Mouse (Mus musculus): ENCODE data around the gene Jak2. TPM values are rescaled to one million over a fixed set of nuclear protein-coding genes. Genes with fewer than 3 reads are reported as not detected.
A peak's percentile ranks its signal among the peaks of the same experiment; 100 is the strongest.

Jak2 gene
- polyA plus RNA-seq, 1 experiment, result 17.9 TPM

- H3K4me3 ChIP-seq (replicated peaks; ENCODE audit: insufficient read depth, low read depth, low read length), result no peak overlapping the region
- WGBS, result 85% methylated on average over 7 of the region's 7 CpGs
Measured at GRCm38 (mm10) chr19:29239513-29240235, 12.0 kb upstream of the Jak2 start.

GRCm38 (mm10) chr19:29240676-29241075 lies 11.0 kb upstream of the Jak2 start:
- Histone ChIP-seq H3K27ac (ENCODE audit: insufficient read depth, low read length) (no peak overlapping the region), H3K4me1 (ENCODE audit: control insufficient read depth, insufficient read depth, low read length) (no peaks in the 10 kb centered on the region), H3K27me3 (ENCODE audit: control insufficient read depth, insufficient read depth, low read length) (no peaks in the 10 kb centered on the region), H3K4me3 (replicated peaks; ENCODE audit: insufficient read depth, low read depth, low read length) (no peak overlapping the region)
- no peak for DNase-seq
- 73% methylated on average over 2 of the region's 2 CpGs for WGBS
- TF ChIP-seq CTCF (IDR thresholded peaks at IDR 0.05; ENCODE audit: borderline replicate concordance, insufficient read depth, low read depth, low read length), result no peak
- no peak for TF ChIP-seq POLR2A (IDR thresholded peaks at IDR 0.05; ENCODE audit: borderline replicate concordance, insufficient read depth, low read length)

More at GRCm38 (mm10) chr19:29239513-29240235, 12.0 kb upstream of the Jak2 start:
- no peaks in the 10 kb centered on the region for H3K27me3 ChIP-seq (ENCODE audit: control insufficient read depth, insufficient read depth, low read length)
- TF ChIP-seq POLR2A (IDR thresholded peaks at IDR 0.05; ENCODE audit: borderline replicate concordance, insufficient read depth, low read length) (no peak), CTCF (IDR thresholded peaks at IDR 0.05; ENCODE audit: borderline replicate concordance, insufficient read depth, low read depth, low read length) (no peak)
- no peak overlapping the region for H3K27ac ChIP-seq (ENCODE audit: insufficient read depth, low read length)
- H3K4me1 ChIP-seq (ENCODE audit: control insufficient read depth, insufficient read depth, low read length), result no peaks in the 10 kb centered on the region
- DNase-seq, result no peak

GRCm38 (mm10) chr19:29241581-29241980 lies 10.0 kb upstream of the Jak2 start:
- Histone ChIP-seq H3K4me3 (replicated peaks; ENCODE audit: insufficient read depth, low read depth, low read length) (no peak overlapping the region), H3K27ac (ENCODE audit: insufficient read depth, low read length) (no peak overlapping the region), H3K27me3 (ENCODE audit: control insufficient read depth, insufficient read depth, low read length) (no peaks in the 10 kb centered on the region), H3K4me1 (ENCODE audit: control insufficient read depth, insufficient read depth, low read length) (no peaks in the 10 kb centered on the region)
- DNase-seq, result no peak
- WGBS, result 76% methylated on average over 10 of the region's 10 CpGs
- no peak for TF ChIP-seq POLR2A (IDR thresholded peaks at IDR 0.05; ENCODE audit: borderline replicate concordance, insufficient read depth, low read length)
- TF ChIP-seq CTCF (IDR thresholded peaks at IDR 0.05; ENCODE audit: borderline replicate concordance, insufficient read depth, low read depth, low read length), result no peak

- H3K27me3 ChIP-seq (ENCODE audit: control insufficient read depth, insufficient read depth, low read length), result no peaks in the 10 kb centered on the region
- no peak overlapping the region for H3K27ac ChIP-seq (ENCODE audit: insufficient read depth, low read length)
- DNase-seq, result no peak
- peaks cover 4% of the 10 kb centered on the region; the same call in 1 of the 2 replicates for H3K4me1 ChIP-seq (ENCODE audit: control insufficient read depth, insufficient read depth, low read length)
- peak overlapping the region; percentile 2 for H3K4me3 ChIP-seq (replicated peaks; ENCODE audit: insufficient read depth, low read depth, low read length)
- TF ChIP-seq CTCF (IDR thresholded peaks at IDR 0.05; ENCODE audit: borderline replicate concordance, insufficient read depth, low read depth, low read length), result no peak
- TF ChIP-seq POLR2A (IDR thresholded peaks at IDR 0.05; ENCODE audit: borderline replicate concordance, insufficient read depth, low read length), result no peak
- WGBS, result 65% methylated on average over 4 of the region's 4 CpGs
Measured at GRCm38 (mm10) chr19:29249933-29250332, 1.7 kb upstream of the Jak2 start.

- Histone ChIP-seq H3K27ac (ENCODE audit: insufficient read depth, low read length) (peak overlapping the region; percentile 86), H3K4me3 (replicated peaks; ENCODE audit: insufficient read depth, low read depth, low read length) (peak overlapping the region; percentile 79), H3K4me1 (ENCODE audit: control insufficient read depth, insufficient read depth, low read length) (peaks cover 4% of the 10 kb centered on the region; the same call in 1 of the 2 replicates), H3K27me3 (ENCODE audit: control insufficient read depth, insufficient read depth, low read length) (no peaks in the 10 kb centered on the region)
- WGBS, result under 1% methylated on average over 44 of the region's 44 CpGs
- DNase-seq, result peak; percentile 29 to 40
- TF ChIP-seq CTCF (IDR thresholded peaks at IDR 0.05; ENCODE audit: borderline replicate concordance, insufficient read depth, low read depth, low read length) (no peak), POLR2A (IDR thresholded peaks at IDR 0.05; ENCODE audit: borderline replicate concordance, insufficient read depth, low read length) (no peak)
Measured at GRCm38 (mm10) chr19:29251958-29252801, 552 bp downstream of the Jak2 start.

- TF ChIP-seq POLR2A (IDR thresholded peaks at IDR 0.05; ENCODE audit: borderline replicate concordance, insufficient read depth, low read length) (no peak), CTCF (IDR thresholded peaks at IDR 0.05; ENCODE audit: borderline replicate concordance, insufficient read depth, low read depth, low read length) (no peak)
- Histone ChIP-seq H3K27me3 (ENCODE audit: control insufficient read depth, insufficient read depth, low read length) (no peaks in the 10 kb centered on the region), H3K4me1 (ENCODE audit: control insufficient read depth, insufficient read depth, low read length) (peaks cover 4% of the 10 kb centered on the region; the same call in 1 of the 2 replicates), H3K27ac (ENCODE audit: insufficient read depth, low read length) (peak overlapping the region; percentile 35; the same call in 1 of the 2 replicates), H3K4me3 (replicated peaks; ENCODE audit: insufficient read depth, low read depth, low read length) (peak overlapping the region; percentile 79)
- 22% methylated on average over 10 of the region's 10 CpGs for WGBS
- DNase-seq, result peak in 1 of 2 experiments; percentile 24
Measured at GRCm38 (mm10) chr19:29252831-29253545, 1.4 kb downstream of the Jak2 start.

- WGBS, result under 1% methylated on average over 9 of the region's 9 CpGs
- TF ChIP-seq CTCF (IDR thresholded peaks at IDR 0.05; ENCODE audit: borderline replicate concordance, insufficient read depth, low read depth, low read length) (peak; percentile 87), POLR2A (IDR thresholded peaks at IDR 0.05; ENCODE audit: borderline replicate concordance, insufficient read depth, low read length) (no peak)
- peak; percentile 82 to 85 for DNase-seq
- no peak overlapping the region for H3K27ac ChIP-seq (ENCODE audit: insufficient read depth, low read length)
- peak overlapping the region; percentile 40 for H3K4me3 ChIP-seq (replicated peaks; ENCODE audit: insufficient read depth, low read depth, low read length)
- peaks cover 4% of the 10 kb centered on the region; the same call in 1 of the 2 replicates for H3K4me1 ChIP-seq (ENCODE audit: control insufficient read depth, insufficient read depth, low read length)
- no peaks in the 10 kb centered on the region for H3K27me3 ChIP-seq (ENCODE audit: control insufficient read depth, insufficient read depth, low read length)
Measured at GRCm38 (mm10) chr19:29253728-29254127, 2.1 kb downstream of the Jak2 start.

All from cerebellum, adult 2 months (tissue).